Mouse (Mus musculus): ENCODE measurements around the gene Immp1l.

- TF ChIP-seq CTCF (IDR thresholded peaks at IDR 0.05; ENCODE audit: low read depth) = peak; percentile 49
- no peak for TF ChIP-seq EP300 (optimal IDR thresholded peaks at IDR 0.05)
Measured at GRCm38 (mm10) chr2:105908351-105908750, 3.9 kb downstream of the Immp1l start.
